Mouse (Mus musculus) hindbrain, embryonic 11.5 days (tissue): ENCODE results near the gene Adam22. TPM values are rescaled to one million over a fixed set of nuclear protein-coding genes. Genes with fewer than 3 reads are reported as not detected.
A peak's percentile ranks its signal among the peaks of the same experiment; 100 is the strongest.

Experiments
- ATAC-seq: fragments of 200-750 bp; cut with Nextera tagmentation; 2 replicates; pipeline ENCODE4 v1.8.0; 2017; ENCODE audit warnings: mild to moderate bottlenecking, moderate TSS enrichment, moderate library complexity; ENCODE audit not compliant: low FRiP score
- DNase-seq: peaks from one replicate; pipeline ENCODE4 v3.0.0-alpha.2; 2015; ENCODE audit warnings: low spot score
- H3K27ac ChIP-seq: fragments of 300-500 bp; sonication (generic); 2 replicates; pipeline ENCODE4 v1.5.1; 2014; ENCODE audit warnings: mild to moderate bottlenecking, low read depth, low read length
- H3K27me3 ChIP-seq: fragments of 300-500 bp; sonication (generic); 2 replicates; pipeline ENCODE4 v1.6.1; 2014; ENCODE audit warnings: mild to moderate bottlenecking, low read length, moderate library complexity, mixed read lengths; ENCODE audit not compliant: control insufficient read depth, insufficient read depth
- H3K36me3 ChIP-seq: fragments of 300-500 bp; sonication (generic); 2 replicates; pipeline ENCODE4 v1.6.1; 2014; ENCODE audit warnings: mild to moderate bottlenecking, low read length, moderate library complexity, mixed read lengths; ENCODE audit not compliant: control insufficient read depth, insufficient read depth
- H3K4me1 ChIP-seq: fragments of 300-500 bp; sonication (generic); replicated peaks from 2 replicates; pipeline ENCODE4 v1.6.1; 2014; ENCODE audit warnings: low read length, mixed read lengths; ENCODE audit not compliant: control insufficient read depth, insufficient read depth
- H3K4me2 ChIP-seq: fragments of 300-500 bp; sonication (generic); replicated peaks from 2 replicates; pipeline ENCODE4 v1.6.1; 2014; ENCODE audit warnings: mild to moderate bottlenecking, low read depth, low read length
- H3K4me3 ChIP-seq: fragments of 300-500 bp; sonication (generic); 2 replicates; pipeline ENCODE4 v1.5.1; 2014; ENCODE audit warnings: low read depth, low read length
- H3K9ac ChIP-seq: fragments of 300-500 bp; sonication (generic); 2 replicates; pipeline ENCODE4 v1.6.1; 2014; ENCODE audit warnings: low read depth, low read length
- H3K9me3 ChIP-seq: fragments of 300-500 bp; sonication (generic); 2 replicates; pipeline ENCODE4 v1.6.1; 2016; ENCODE audit warnings: low read length; ENCODE audit not compliant: control insufficient read depth
- WGBS: fragments of 180-500 bp; shearing (Covaris S2); extraction: QIAGEN DNeasy Blood & Tissue Kit; methylation state at CpG from one replicate; pipeline ENCODE4 v1.1.7; 2014; 5-methylcytosine and 5-hydroxymethylcytosine counted together
- polyA plus RNA-seq: library from polyadenylated mRNA; unstranded; fragments of >200 nt; fragmentation: Nextera tagmentation; extraction: Ambion mirVana; gene quantifications from 2 replicates; pipeline ENCODE4 v1.2.1, GENCODE M21; 2014

Gene Adam22
- polyA plus RNA-seq: 15.9 and 16.7 TPM in 2 replicates

DNA sequence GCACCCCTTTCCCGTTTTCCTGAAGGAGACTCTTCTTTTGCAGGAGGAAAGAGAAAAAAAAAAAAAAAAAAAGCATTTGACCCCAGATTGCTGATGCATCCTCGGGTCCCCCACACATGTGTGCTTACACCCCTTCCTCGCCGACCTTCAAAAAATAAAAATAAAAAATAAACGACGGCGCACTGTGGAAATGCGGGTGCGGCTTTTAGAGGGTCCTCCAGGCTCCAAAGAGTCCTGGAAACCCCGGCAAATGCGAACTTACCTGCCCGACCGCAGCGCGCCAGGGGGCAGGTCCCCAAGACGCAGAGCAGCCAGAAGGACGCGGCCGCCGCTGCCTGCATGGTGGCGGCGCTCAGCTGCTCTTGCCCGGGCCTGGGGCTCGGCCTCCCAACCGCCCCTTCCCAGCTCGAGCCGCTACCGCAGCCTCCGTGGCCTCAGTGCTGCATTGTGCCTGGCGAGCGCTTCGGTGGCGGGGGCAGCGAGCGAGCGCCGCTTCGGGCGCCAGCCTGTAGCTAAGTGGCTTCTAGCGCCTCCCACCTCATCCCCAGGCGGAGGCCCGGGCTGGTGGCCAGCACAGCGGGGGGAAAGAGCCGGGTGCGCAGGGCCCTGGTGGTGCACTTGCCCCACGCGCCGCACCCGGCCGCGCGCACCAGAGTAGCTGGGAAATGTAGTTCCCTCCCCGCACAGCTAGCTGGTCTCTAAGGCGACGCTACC is at the start of gene Adam22:
Gene Adam22 (minus strand): TSS at position 547 of the 714 bp plus-strand sequence.
- peak within 1 kb of the TSS; percentile 72 for H3K4me3 ChIP-seq
- H3K4me1 ChIP-seq: no peaks in the 10 kb centered on the region
- peak within 1 kb of the TSS; percentile 80 for H3K9ac ChIP-seq
- H3K27ac ChIP-seq: peak within 1 kb of the TSS; percentile 79
- no peaks in the 10 kb centered on the region for H3K36me3 ChIP-seq
- H3K9me3 ChIP-seq: no peaks in the 10 kb centered on the region
- peak; percentile 80 for DNase-seq
- no peaks in the 10 kb centered on the region for H3K27me3 ChIP-seq
- peak; percentile 96 for ATAC-seq
- WGBS: under 1% methylated on average over 53 of the region's 55 CpGs
- peak within 1 kb of the TSS; percentile 79 for H3K4me2 ChIP-seq

DNA sequence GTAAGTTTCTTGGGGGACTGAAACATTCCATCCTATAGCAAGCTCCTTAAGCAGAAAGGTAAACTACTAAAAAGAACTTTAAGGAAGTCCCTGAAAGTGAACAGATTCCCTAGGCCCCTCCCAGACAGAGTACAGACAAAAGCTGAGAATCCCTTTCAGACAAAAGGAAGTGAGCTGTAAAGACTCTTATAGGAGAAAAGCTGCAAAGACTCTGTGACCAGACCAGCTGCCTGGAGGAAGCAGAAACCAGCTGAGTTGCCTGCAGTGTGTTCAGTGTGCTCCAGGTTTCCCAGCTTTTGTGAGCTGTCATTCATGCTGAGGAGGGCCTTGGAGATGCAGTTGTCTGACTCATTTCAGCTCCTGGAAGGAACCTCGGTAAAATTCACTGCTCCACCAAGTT is 49.5 kb upstream of the Adam22 start:
- Histone ChIP-seq H3K9ac (no peak overlapping the region), H3K4me2 (no peak overlapping the region), H3K27me3 (no peaks in the 10 kb centered on the region), H3K36me3 (peaks cover 4% of the 10 kb centered on the region; the same call in 1 of the 2 replicates), H3K4me1 (no peaks in the 10 kb centered on the region), H3K9me3 (no peaks in the 10 kb centered on the region), H3K27ac (no peak overlapping the region), H3K4me3 (no peak overlapping the region)
- ATAC-seq: no peak
- 54% methylated on average over 1 of the region's 1 CpGs for WGBS
- no peak for DNase-seq

DNA sequence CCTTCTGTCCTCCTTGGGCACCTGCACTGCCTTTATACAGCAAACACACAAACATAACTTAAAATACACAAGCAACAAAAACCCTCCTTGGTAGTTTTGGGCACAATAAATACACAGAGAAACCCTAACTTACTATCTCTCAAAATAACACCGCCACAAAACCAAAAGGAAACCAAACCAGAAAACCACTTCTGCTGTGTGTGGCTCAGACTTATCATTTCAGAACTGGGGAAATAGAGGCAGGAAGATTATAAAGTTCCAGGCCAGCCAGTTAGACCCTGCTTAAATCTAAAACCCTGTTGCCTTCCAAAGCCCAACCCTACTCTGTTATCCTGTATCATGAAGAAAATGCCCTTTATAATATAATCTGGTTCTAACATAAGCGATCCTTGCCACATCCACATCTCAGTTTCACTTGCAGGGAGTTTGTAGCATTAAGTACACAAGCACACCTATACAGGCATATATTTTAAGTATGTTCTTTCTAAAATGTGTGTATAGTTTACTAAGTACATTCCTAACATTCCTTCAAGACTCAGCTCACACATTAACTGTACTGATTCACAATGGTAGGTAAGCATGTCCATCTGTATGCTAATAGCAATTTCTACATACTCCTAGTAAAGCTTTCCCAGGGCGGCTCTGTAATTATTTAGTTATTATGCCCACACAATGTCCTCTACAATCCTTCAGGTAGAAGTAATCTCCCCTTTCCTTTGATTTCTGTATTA is 48.9 kb upstream of the Adam22 start:
- H3K9me3 ChIP-seq: no peaks in the 10 kb centered on the region
- no peak overlapping the region for H3K27ac ChIP-seq
- H3K36me3 ChIP-seq: peaks cover 4% of the 10 kb centered on the region; the same call in 1 of the 2 replicates
- H3K4me3 ChIP-seq: no peak overlapping the region
- no peaks in the 10 kb centered on the region for H3K4me1 ChIP-seq
- 96% methylated on average over 3 of the region's 3 CpGs for WGBS
- no peak overlapping the region for H3K9ac ChIP-seq
- DNase-seq (no peak), ATAC-seq (no peak)
- no peaks in the 10 kb centered on the region for H3K27me3 ChIP-seq
- H3K4me2 ChIP-seq: no peak overlapping the region

DNA sequence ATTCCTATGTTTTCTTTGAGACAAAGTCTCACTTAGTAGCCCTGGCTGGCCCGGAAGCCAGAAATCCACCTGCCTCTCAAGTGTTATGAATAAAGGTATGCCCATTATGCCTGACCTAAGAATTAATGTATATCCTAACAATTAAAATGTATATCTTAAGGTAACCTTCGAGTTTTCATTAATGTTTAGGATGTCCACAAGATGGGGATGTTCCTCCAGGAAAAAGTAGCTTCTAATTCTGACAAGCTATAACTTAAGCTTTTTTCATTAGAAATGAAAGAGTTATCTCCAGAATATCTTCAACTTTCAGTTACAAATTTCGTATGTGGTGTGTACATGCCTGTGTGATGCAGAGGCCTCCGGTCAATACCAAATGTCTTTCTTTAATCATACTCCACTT is 40.8 kb upstream of the Adam22 start:
- DNase-seq (no peak), ATAC-seq (no peak)
- Histone ChIP-seq H3K4me1 (no peaks in the 10 kb centered on the region), H3K4me2 (no peak overlapping the region), H3K4me3 (no peak overlapping the region), H3K27ac (no peak overlapping the region), H3K27me3 (no peaks in the 10 kb centered on the region), H3K36me3 (peaks cover 3% of the 10 kb centered on the region; the same call in 1 of the 2 replicates), H3K9me3 (no peaks in the 10 kb centered on the region), H3K9ac (no peak overlapping the region)
- 91% methylated on average over 4 of the region's 4 CpGs for WGBS

DNA sequence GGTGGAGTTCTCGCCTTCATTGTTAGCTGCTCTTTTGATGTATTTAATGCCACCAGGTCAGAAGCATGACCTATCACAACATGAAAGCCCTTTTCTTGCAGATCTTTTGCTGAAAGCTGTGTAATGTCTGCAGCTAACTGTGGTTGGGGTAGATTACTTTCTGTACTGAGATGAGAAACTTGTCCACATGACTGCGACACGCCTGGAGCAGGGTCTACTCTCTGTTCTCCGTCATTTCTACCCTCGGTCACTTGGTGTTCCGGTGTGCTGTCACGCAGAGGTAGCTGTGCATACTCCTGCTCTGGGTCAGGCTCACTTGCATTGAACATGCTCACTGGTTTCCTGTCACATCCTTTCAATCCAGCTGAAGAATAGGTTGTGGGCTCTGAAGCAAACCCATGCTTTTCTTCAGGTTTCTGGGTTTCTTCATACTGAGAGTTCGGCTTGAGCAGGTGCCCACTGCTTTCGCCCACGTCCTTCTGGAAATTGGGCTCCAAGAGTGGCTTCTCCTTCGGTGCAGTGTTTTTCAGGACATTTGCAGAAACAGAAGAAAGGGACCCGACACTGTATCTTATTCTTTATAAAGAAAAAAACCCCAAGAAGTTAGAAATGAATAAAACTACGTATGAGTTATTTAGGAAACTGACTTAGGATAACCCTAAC is 29.8 kb upstream of the Adam22 start:
- peaks cover 6% of the 10 kb centered on the region; the same call in 1 of the 2 replicates for H3K36me3 ChIP-seq
- H3K4me2 ChIP-seq: no peak overlapping the region
- H3K27ac ChIP-seq: no peak overlapping the region
- WGBS: 93% methylated on average over 13 of the region's 13 CpGs
- no peak overlapping the region for H3K9ac ChIP-seq
- no peaks in the 10 kb centered on the region for H3K27me3 ChIP-seq
- DNase-seq (no peak), ATAC-seq (no peak)
- no peak overlapping the region for H3K4me3 ChIP-seq
- H3K9me3 ChIP-seq: no peaks in the 10 kb centered on the region
- no peaks in the 10 kb centered on the region for H3K4me1 ChIP-seq

DNA sequence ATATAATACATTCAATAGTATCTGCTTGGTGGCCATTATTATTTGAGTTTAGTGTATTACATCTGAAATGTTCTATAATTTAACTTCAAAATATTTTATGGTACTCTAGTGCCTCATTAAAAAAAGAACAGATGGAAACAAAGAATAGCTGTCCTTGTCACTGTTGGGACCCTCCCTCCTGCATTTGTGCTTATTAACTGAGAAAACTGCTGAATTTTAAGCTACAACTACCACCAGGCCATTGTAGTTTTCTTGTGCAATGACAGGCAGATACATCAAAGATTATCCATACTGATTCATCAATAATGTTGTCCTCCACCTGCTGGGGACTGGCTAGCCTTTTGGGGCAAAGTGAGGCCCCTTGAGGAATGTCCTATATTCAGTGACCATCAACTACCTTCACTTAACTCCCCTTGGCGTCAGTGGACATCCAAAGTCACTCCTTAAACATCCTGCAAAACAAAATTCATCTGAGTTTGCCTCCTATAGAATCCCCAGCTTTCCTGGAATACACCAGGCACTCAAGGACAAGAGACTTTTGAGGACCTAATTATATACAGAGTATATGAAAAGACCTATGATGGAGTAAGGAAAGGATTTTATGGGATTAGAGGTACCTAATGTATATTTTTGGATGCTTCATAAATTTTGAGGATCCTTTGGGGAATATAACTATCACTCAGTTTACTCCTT is 26.1 kb upstream of the Adam22 start:
- Histone ChIP-seq H3K27ac (no peak overlapping the region), H3K4me2 (no peak overlapping the region), H3K27me3 (no peaks in the 10 kb centered on the region), H3K4me3 (no peak overlapping the region), H3K9ac (no peak overlapping the region), H3K36me3 (peaks cover 6% of the 10 kb centered on the region; the same call in 1 of the 2 replicates), H3K4me1 (no peaks in the 10 kb centered on the region), H3K9me3 (no peaks in the 10 kb centered on the region)
- no peak for DNase-seq
- no peak for ATAC-seq
- 64% methylated on average over 1 of the region's 1 CpGs for WGBS

DNA sequence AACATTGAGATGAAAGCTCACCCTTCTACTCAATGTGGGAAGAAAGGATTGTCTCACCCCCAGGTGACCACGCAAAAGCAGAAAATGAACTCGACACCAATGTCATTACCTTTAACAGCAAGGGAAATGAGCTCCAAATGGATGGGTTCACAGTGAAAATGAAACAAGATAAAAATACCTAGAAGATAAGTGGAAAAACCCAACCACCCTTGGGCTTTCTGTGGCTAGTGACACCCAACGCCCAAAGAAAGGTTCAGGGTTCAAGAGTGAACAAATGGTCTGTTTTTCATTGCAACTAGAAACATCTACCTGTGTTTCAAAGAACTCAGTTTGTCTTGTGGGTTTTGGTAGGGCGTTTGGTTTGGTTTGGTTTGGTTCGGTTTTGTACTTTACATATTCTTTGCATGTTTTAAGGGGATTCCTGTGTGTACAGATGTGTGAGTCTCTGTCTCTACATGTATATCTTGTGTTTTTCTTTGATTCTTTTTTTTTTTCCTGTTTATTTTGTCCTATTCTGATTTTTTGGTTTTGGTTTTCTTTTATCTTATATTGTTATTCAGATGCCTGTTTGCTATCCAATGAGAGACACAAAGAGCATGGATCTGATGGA is 6.4 kb upstream of the Adam22 start:
- no peaks in the 10 kb centered on the region for H3K36me3 ChIP-seq
- H3K27me3 ChIP-seq: no peaks in the 10 kb centered on the region
- no peaks in the 10 kb centered on the region for H3K9me3 ChIP-seq
- no peak overlapping the region for H3K4me2 ChIP-seq
- no peak for DNase-seq
- no peak overlapping the region for H3K9ac ChIP-seq
- 83% methylated on average over 5 of the region's 5 CpGs for WGBS
- no peak for ATAC-seq
- H3K27ac ChIP-seq: no peak overlapping the region
- H3K4me3 ChIP-seq: no peak overlapping the region
- H3K4me1 ChIP-seq: no peaks in the 10 kb centered on the region

DNA sequence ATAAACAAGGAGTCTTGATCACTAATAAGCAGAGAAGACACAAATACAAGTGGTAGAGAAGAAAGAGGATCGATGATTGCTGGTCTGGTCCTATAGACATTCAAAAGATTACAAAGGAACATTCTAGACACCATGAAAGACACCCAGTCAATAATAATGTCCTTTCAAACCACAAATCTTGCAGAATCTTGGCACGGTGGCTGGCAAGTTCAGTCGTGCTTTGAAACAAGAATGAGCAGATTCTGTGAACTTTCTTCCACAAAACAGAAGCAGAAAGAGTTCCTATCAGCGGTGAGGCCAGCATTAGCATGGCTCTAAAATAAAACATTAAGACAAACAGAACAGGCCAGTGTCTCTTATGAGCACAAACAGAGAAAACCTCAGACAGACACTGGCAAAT is 5.5 kb upstream of the Adam22 start:
- H3K9me3 ChIP-seq: no peaks in the 10 kb centered on the region
- no peak overlapping the region for H3K4me3 ChIP-seq
- ATAC-seq (no peak), DNase-seq (no peak)
- H3K9ac ChIP-seq: no peak overlapping the region
- H3K4me1 ChIP-seq: no peaks in the 10 kb centered on the region
- H3K4me2 ChIP-seq: no peak overlapping the region
- no peaks in the 10 kb centered on the region for H3K36me3 ChIP-seq
- H3K27ac ChIP-seq: no peak overlapping the region
- no peaks in the 10 kb centered on the region for H3K27me3 ChIP-seq
- 82% methylated on average over 4 of the region's 4 CpGs for WGBS
